Mouse (Mus musculus) intestine, embryonic 14.5 days (tissue): Measurements from ENCODE around the gene Gpc5. TPM values are rescaled to one million over a fixed set of nuclear protein-coding genes. Genes with fewer than 3 reads are reported as not detected.

Experiments used
- ATAC-seq: fragments of 200-750 bp; cut with Nextera tagmentation; replicated peaks from 2 replicates; pipeline ENCODE4 v1.8.0; 2017; ENCODE audit warnings: low read depth, moderate number of reproducible peaks, moderate TSS enrichment, moderate library complexity; ENCODE audit not compliant: low FRiP score, low TSS enrichment
- DNase-seq: peaks from one replicate; pipeline ENCODE4 v3.0.0-alpha.2; 2018; ENCODE audit warnings: low spot score
- H3K27ac ChIP-seq: fragments of 300-500 bp; sonication (generic); 2 replicates; pipeline ENCODE4 v1.5.1; 2014; ENCODE audit warnings: low read depth, mild to moderate bottlenecking, control low read depth
- H3K27me3 ChIP-seq: fragments of 300-500 bp; sonication (generic); replicated peaks from 2 replicates; pipeline ENCODE4 v1.6.1; 2014; ENCODE audit warnings: low read length, control low read depth; ENCODE audit not compliant: control insufficient read depth, insufficient read depth
- H3K36me3 ChIP-seq: fragments of 300-500 bp; sonication (generic); 2 replicates; pipeline ENCODE4 v1.6.1; 2014; ENCODE audit warnings: low read length, control low read depth; ENCODE audit not compliant: control insufficient read depth, insufficient read depth
- H3K4me1 ChIP-seq: fragments of 300-500 bp; sonication (generic); replicated peaks from 2 replicates; pipeline ENCODE4 v1.6.1; 2014; ENCODE audit warnings: low read length, control low read depth, mixed read lengths; ENCODE audit not compliant: control insufficient read depth, insufficient read depth
- H3K4me2 ChIP-seq: fragments of 300-500 bp; sonication (generic); 2 replicates; pipeline ENCODE4 v1.6.1; 2014; ENCODE audit warnings: low read length
- H3K4me3 ChIP-seq: fragments of 300-500 bp; sonication (generic); 2 replicates; pipeline ENCODE4 v1.5.1; 2014; ENCODE audit warnings: low read depth, low read length, control low read depth, mixed read lengths
- H3K9ac ChIP-seq: fragments of 300-500 bp; sonication (generic); 2 replicates; pipeline ENCODE4 v1.6.1; 2014; ENCODE audit warnings: mild to moderate bottlenecking, low read length
- H3K9me3 ChIP-seq: fragments of 300-500 bp; sonication (generic); 2 replicates; pipeline ENCODE4 v1.6.1; 2016; ENCODE audit warnings: low read length, control low read depth; ENCODE audit not compliant: control insufficient read depth
- WGBS: fragments of 180-500 bp; shearing (Covaris S2); extraction: QIAGEN DNeasy Blood & Tissue Kit; methylation state at CpG from one replicate; pipeline ENCODE4 v1.1.7; 2014; 5-methylcytosine and 5-hydroxymethylcytosine counted together
- polyA plus RNA-seq: library from polyadenylated mRNA; unstranded; fragments of >200 nt; fragmentation: Nextera tagmentation; extraction: Ambion mirVana; gene quantifications from 2 replicates; pipeline ENCODE4 v1.2.1, GENCODE M21; 2014

Gpc5 gene
- polyA plus RNA-seq, 1 experiment from 2014 or later, result 0.24 TPM

DNA sequence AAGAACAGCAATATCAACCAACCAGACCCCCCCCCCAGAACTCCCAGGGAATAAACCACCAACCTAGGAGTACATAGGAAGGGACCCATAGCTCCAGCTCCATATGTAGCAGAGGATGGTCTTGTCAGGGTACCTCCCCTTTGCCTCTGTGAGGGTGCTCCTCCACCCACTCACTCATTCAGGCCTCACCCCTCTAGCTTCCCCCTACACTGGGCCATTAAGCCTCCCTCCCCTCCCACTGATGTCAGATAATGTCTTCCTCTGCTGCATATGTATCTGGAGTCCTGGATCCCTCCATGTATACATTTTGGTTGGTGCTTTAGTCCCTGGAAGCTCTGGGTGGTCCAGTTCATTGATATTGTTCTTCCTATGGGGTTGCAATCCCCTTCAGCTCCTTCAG is 1075.4 kb downstream of the Gpc5 start:
- no peak overlapping the region for H3K9ac ChIP-seq
- no peaks in the 10 kb centered on the region for H3K27me3 ChIP-seq
- no peak overlapping the region for H3K27ac ChIP-seq
- DNase-seq, result no peak
- no peaks in the 10 kb centered on the region for H3K9me3 ChIP-seq
- H3K4me2 ChIP-seq, result no peak overlapping the region
- no peaks in the 10 kb centered on the region for H3K36me3 ChIP-seq
- H3K4me1 ChIP-seq, result no peaks in the 10 kb centered on the region
- ATAC-seq, result no peak
- H3K4me3 ChIP-seq, result no peak overlapping the region

DNA sequence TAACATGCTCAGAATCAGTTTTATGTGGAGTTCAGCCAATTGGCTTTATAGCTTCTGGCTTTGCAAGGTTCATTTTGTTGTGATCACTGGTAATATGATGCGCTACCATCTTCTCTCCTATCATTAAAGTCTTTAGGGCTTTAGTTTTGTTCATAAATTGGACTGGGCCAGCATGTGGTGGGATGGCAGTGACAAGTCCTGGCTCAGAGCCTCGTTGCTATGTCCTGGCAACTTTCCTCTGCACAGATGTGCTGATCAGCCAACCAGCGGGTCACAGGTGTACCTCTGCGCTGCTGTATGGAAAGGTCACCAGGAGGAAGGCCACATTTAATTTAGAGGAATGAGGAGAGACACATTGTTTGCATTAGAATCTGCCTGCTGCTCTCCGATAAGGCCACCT is 1077.1 kb downstream of the Gpc5 start:
- H3K36me3 ChIP-seq, result no peaks in the 10 kb centered on the region
- 76% methylated on average over 5 of the region's 5 CpGs for WGBS

DNA sequence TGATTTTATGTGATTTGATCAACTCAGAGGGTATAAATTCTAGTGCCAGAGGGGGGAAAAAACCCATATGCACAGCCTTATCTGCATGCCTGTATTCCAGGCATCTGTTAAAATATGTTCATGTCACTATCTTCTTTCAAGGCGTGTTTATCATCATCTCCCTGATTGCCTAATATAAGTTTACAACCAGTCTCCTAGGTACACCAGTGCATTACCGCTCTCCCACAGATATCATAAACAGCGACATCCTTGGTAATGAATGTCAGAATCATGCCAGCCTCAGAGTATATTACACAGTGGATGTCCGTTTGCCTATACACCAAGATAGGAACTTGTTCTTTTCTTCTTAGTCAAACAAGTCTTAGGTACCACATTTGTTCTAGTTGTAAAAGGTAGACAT is 1095.0 kb downstream of the Gpc5 start:
- no peaks in the 10 kb centered on the region for H3K4me1 ChIP-seq
- H3K36me3 ChIP-seq, result no peaks in the 10 kb centered on the region
- no peak overlapping the region for H3K4me2 ChIP-seq
- DNase-seq (no peak), ATAC-seq (no peak)
- no peak overlapping the region for H3K9ac ChIP-seq
- H3K9me3 ChIP-seq, result no peaks in the 10 kb centered on the region
- H3K4me3 ChIP-seq, result no peak overlapping the region
- H3K27me3 ChIP-seq, result no peaks in the 10 kb centered on the region
- no peak overlapping the region for H3K27ac ChIP-seq
- 65% methylated on average over 4 of the region's 4 CpGs for WGBS

More for the DNA sequence above, 1077.1 kb downstream of the Gpc5 start:
- no peaks in the 10 kb centered on the region for H3K27me3 ChIP-seq
- no peak overlapping the region for H3K4me2 ChIP-seq
- DNase-seq (no peak), ATAC-seq (no peak)
- H3K9ac ChIP-seq, result no peak overlapping the region
- H3K27ac ChIP-seq, result no peak overlapping the region
- H3K4me1 ChIP-seq, result no peaks in the 10 kb centered on the region
- no peak overlapping the region for H3K4me3 ChIP-seq
- H3K9me3 ChIP-seq, result no peaks in the 10 kb centered on the region

DNA sequence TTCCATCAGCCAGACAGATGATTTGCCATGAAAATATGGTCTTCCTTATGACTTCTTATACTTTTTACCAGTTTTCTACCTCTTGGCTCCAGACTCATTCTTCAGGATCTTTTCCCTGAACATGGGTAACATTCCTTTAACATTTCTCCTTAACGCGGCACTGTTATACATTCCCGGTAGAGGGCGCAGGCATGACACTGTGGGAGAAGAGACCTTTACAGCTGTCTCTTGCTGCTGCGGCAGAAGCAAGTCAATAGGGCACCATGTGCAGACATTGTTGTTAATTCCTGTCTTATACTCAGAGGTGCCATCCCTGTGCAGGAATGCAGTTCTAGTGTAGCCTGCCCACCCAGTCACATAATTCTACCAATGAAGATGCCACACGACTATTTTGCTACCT is 1115.0 kb downstream of the Gpc5 start:
- H3K4me2 ChIP-seq, result no peak overlapping the region
- H3K4me1 ChIP-seq, result no peaks in the 10 kb centered on the region
- H3K27me3 ChIP-seq, result no peaks in the 10 kb centered on the region
- H3K36me3 ChIP-seq, result no peaks in the 10 kb centered on the region
- no peak overlapping the region for H3K4me3 ChIP-seq
- WGBS, result 26% methylated on average over 6 of the region's 6 CpGs
- ATAC-seq (0 out of 2 replicates have a peak, but pooled peaks have one; percentile 53), DNase-seq (peak; percentile 58)
- H3K9me3 ChIP-seq, result no peaks in the 10 kb centered on the region
- H3K9ac ChIP-seq, result no peak overlapping the region
- no peak overlapping the region for H3K27ac ChIP-seq

DNA sequence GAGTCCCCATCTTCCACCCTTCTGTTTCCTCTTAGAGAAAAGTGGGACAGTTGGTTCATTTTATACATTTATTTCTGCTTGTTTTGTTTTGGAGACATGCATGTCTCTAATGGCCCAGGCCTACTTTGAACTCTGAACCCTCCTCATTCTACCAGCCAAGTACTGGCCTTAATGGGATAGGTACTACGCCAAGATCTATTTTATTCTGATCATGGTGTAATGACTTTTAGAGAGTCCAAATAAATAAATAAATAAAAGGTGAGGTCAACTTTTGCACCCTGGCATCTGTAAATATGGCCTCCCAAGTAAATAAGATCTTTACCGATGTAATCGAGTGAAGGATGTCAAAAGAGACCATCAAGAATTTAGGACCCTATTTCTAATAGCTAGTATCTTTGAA is 1116.6 kb downstream of the Gpc5 start:
- 96% methylated on average over 3 of the region's 3 CpGs for WGBS
- no peaks in the 10 kb centered on the region for H3K4me1 ChIP-seq
- H3K4me2 ChIP-seq, result no peak overlapping the region
- no peak overlapping the region for H3K9ac ChIP-seq
- H3K9me3 ChIP-seq, result no peaks in the 10 kb centered on the region
- DNase-seq (no peak), ATAC-seq (no peak)
- no peak overlapping the region for H3K27ac ChIP-seq
- H3K27me3 ChIP-seq, result no peaks in the 10 kb centered on the region
- H3K36me3 ChIP-seq, result no peaks in the 10 kb centered on the region
- H3K4me3 ChIP-seq, result no peak overlapping the region

DNA sequence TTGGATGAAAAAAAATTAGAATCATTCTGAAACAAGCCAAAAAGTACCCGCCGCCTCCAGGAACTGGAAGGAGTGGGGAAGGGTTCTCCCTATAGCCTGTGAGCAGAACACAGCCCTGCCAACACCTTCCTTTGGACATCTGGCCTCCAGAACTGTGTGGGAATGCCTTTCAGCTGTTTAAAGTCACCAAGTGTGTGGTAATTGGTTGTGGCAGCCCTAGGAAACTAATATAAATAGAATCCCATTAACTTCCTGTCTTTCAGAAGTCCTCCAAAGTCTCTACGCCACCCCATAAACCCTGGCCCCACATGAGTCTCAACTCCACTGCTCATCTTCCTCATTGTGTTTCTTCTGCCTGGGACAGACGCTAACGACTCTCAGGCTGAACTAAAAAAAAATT is 1117.0 kb downstream of the Gpc5 start:
- no peaks in the 10 kb centered on the region for H3K9me3 ChIP-seq
- DNase-seq (peak; percentile 49), ATAC-seq (no peak)
- no peak overlapping the region for H3K4me2 ChIP-seq
- 42% methylated on average over 5 of the region's 5 CpGs for WGBS
- H3K36me3 ChIP-seq, result no peaks in the 10 kb centered on the region
- H3K4me3 ChIP-seq, result no peak overlapping the region
- H3K4me1 ChIP-seq, result no peaks in the 10 kb centered on the region
- no peaks in the 10 kb centered on the region for H3K27me3 ChIP-seq
- H3K27ac ChIP-seq, result no peak overlapping the region
- no peak overlapping the region for H3K9ac ChIP-seq

DNA sequence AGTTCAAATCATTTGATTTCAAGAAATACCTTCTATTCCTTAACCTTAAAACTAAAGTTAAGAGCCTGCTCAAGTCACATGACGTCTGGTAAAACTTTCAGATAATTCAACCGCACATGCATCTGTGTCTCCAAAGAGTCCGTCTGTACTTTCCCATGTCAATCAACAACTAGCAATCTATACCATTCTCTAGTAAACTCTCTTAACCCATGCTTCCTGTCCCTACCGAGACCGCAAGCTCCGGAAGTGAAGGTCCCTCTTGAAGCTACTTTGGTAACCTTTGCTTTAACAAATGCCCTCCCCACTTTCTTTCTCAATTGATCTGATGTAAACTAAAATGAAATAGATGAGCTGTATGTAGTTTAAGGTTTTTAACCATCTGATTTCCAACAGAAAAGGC is 1118.3 kb downstream of the Gpc5 start:
- no peak overlapping the region for H3K27ac ChIP-seq
- no peaks in the 10 kb centered on the region for H3K4me1 ChIP-seq
- H3K4me2 ChIP-seq, result no peak overlapping the region
- ATAC-seq (no peak), DNase-seq (no peak)
- H3K9ac ChIP-seq, result no peak overlapping the region
- no peaks in the 10 kb centered on the region for H3K9me3 ChIP-seq
- no peaks in the 10 kb centered on the region for H3K36me3 ChIP-seq
- WGBS, result 84% methylated on average over 6 of the region's 6 CpGs
- H3K4me3 ChIP-seq, result no peak overlapping the region
- no peaks in the 10 kb centered on the region for H3K27me3 ChIP-seq

DNA sequence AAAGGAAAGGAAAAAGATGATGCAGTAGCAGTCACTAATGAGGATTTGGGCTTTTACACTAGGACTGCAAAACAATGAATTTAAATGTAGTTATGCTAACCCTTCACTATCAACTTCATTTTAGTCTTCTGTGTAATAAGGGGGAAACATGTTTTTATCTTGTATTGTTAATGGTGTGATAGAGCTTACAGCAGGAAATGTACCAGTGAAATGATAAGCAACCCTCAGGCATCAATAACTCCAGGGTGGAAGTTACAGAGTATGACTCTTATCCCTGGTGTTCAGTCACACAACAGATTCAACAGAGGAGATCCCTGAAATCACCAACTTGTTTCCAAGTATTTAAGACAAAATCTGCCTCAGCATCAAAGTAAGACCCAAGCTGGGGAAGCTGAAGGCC is 1120.0 kb downstream of the Gpc5 start:
- Histone ChIP-seq H3K36me3 (no peaks in the 10 kb centered on the region), H3K9ac (no peak overlapping the region), H3K4me3 (no peak overlapping the region), H3K27me3 (no peaks in the 10 kb centered on the region), H3K4me1 (no peaks in the 10 kb centered on the region), H3K9me3 (no peaks in the 10 kb centered on the region), H3K4me2 (no peak overlapping the region), H3K27ac (no peak overlapping the region)
- no peak for ATAC-seq
- no peak for DNase-seq

DNA sequence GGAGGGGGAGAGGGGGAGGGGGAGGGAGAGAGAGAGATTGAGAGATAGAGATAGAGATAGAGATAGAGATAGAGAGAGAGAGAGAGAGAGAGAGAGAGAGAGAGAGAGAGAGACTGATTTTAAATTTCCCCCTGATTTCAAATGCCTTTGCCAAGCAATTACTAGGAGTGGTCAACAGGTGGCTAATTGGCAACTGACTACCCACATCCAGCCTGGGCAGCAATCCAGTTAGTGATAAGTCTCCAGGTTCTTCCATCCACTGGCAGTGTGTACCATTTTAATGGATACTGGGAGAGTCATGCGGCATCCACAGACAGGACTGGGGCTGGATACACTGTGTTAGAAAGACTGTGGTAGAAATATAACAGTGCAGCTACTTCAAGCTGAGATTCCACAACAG is 1166.1 kb downstream of the Gpc5 start:
- Histone ChIP-seq H3K27ac (no peak overlapping the region), H3K4me1 (no peaks in the 10 kb centered on the region), H3K9me3 (no peaks in the 10 kb centered on the region), H3K27me3 (no peaks in the 10 kb centered on the region), H3K4me2 (no peak overlapping the region), H3K4me3 (no peak overlapping the region), H3K36me3 (no peaks in the 10 kb centered on the region), H3K9ac (no peak overlapping the region)
- no peak for DNase-seq
- WGBS, result 100% methylated on average over 1 of the region's 1 CpGs
- ATAC-seq, result no peak
